Mouse (Mus musculus) intestine, embryonic 16.5 days (tissue): ENCODE measurements around the gene Chst10. TPM values are rescaled to one million over a fixed set of nuclear protein-coding genes. Genes with fewer than 3 reads are reported as not detected.

Source experiments
- ATAC-seq: fragments of 200-750 bp; cut with Nextera tagmentation; 2 replicates; pipeline ENCODE4 v1.8.0; 2017; ENCODE audit warnings: moderate TSS enrichment, moderate library complexity
- H3K27ac ChIP-seq: fragments of 300-500 bp; sonication (generic); 2 replicates; pipeline ENCODE4 v1.5.1; 2014; ENCODE audit warnings: mild to moderate bottlenecking, low read length
- H3K27me3 ChIP-seq: fragments of 300-500 bp; sonication (generic); replicated peaks from 2 replicates; pipeline ENCODE4 v1.6.1; 2014; ENCODE audit warnings: low read length, control low read depth, mixed read lengths; ENCODE audit not compliant: control insufficient read depth, insufficient read depth
- H3K36me3 ChIP-seq: fragments of 300-500 bp; sonication (generic); 2 replicates; pipeline ENCODE4 v1.6.1; 2014; ENCODE audit warnings: low read length, control low read depth; ENCODE audit not compliant: control insufficient read depth, insufficient read depth
- H3K4me1 ChIP-seq: fragments of 300-500 bp; sonication (generic); 2 replicates; pipeline ENCODE4 v1.6.1; 2014; ENCODE audit warnings: low read length, control low read depth, mixed read lengths; ENCODE audit not compliant: control insufficient read depth, insufficient read depth
- H3K4me2 ChIP-seq: fragments of 300-500 bp; sonication (generic); 2 replicates; pipeline ENCODE4 v1.6.1; 2014; ENCODE audit warnings: low read depth, low read length, control low read depth
- H3K4me3 ChIP-seq: fragments of 300-500 bp; sonication (generic); 2 replicates; pipeline ENCODE4 v1.5.1; 2014; ENCODE audit warnings: mild to moderate bottlenecking, low read length
- H3K9ac ChIP-seq: fragments of 300-500 bp; sonication (generic); 2 replicates; pipeline ENCODE4 v1.6.1; 2014; ENCODE audit warnings: low read depth, low read length
- H3K9me3 ChIP-seq: fragments of 300-500 bp; sonication (generic); 2 replicates; pipeline ENCODE4 v1.6.1; 2016; ENCODE audit warnings: low read length, control low read depth; ENCODE audit not compliant: control insufficient read depth
- WGBS: fragments of 180-500 bp; shearing (Covaris S2); extraction: QIAGEN DNeasy Blood & Tissue Kit; methylation state at CpG from one replicate; pipeline ENCODE4 v1.1.7; 2014; 5-methylcytosine and 5-hydroxymethylcytosine counted together
- polyA plus RNA-seq: library from polyadenylated mRNA; unstranded; fragments of >200 nt; fragmentation: Nextera tagmentation; extraction: Ambion mirVana; gene quantifications from 2 replicates; pipeline ENCODE4 v1.2.1, GENCODE M21; 2015

The Chst10 gene
- polyA plus RNA-seq, 1 experiment from 2014 or later, result 2.5 TPM

DNA sequence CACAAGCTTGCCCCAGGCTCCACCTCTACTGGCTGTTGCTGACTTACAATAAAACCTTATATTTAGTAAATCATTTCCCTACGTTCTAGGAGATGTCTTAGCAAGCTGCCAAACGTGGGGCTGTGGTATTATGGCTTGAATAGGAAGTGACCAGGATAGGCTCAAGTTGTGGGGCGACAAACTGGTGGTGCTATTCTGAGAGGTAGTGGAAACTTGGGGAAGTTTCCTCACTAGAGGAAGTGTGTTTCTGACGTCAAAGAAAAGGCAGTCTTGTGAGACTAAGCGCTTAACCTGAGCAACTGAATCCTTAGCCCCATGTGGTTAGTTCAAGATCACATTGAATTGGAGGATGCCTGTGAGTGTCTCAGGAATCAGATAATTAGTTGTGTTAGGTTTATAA lies 4.6 kb upstream of the Chst10 start:
- no peaks in the 10 kb centered on the region for H3K36me3 ChIP-seq
- ATAC-seq, result no peak
- WGBS, result 57% methylated on average over 5 of the region's 5 CpGs

GRCm38 (mm10) chr1:38893081-38893480 lies 4.9 kb downstream of the Chst10 start:
- no peak overlapping the region for H3K27ac ChIP-seq
- no peak overlapping the region for H3K9ac ChIP-seq
- no peaks in the 10 kb centered on the region for H3K9me3 ChIP-seq
- H3K4me3 ChIP-seq, result no peak overlapping the region
- H3K36me3 ChIP-seq, result no peaks in the 10 kb centered on the region
- 63% methylated on average over 5 of the region's 5 CpGs for WGBS
- no peak for ATAC-seq
- no peak overlapping the region for H3K4me2 ChIP-seq
- H3K4me1 ChIP-seq, result no peaks in the 10 kb centered on the region; the same call in 1 of the 2 replicates
- H3K27me3 ChIP-seq, result no peaks in the 10 kb centered on the region

More for the DNA sequence above, 4.6 kb upstream of the Chst10 start:
- Histone ChIP-seq H3K4me1 (peaks cover 2% of the 10 kb centered on the region; the same call in 1 of the 2 replicates), H3K4me2 (no peak overlapping the region), H3K27me3 (no peaks in the 10 kb centered on the region), H3K9me3 (no peaks in the 10 kb centered on the region), H3K4me3 (no peak overlapping the region), H3K27ac (no peak overlapping the region), H3K9ac (no peak overlapping the region)

DNA sequence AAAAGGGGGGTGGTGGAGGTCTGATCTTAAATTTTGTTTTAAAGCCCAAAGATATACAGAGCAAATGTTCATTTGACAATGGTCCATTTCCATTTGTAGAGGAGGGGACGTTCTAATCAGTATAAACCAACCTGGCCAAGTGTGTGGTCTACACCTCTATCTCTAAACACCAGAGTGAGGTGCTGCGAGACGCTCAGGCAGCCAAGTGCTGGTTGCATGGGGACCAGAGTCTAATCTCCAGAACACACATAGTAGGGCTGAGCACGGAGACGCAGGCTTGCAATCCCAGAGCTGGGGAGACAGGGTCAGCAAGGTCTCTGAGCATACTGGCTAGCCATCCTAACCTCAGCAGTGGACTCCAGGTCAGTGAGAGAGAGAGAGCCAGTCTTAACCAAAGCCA lies 6.5 kb downstream of the Chst10 start:
- H3K27ac ChIP-seq, result no peak overlapping the region
- no peak overlapping the region for H3K9ac ChIP-seq
- WGBS, result 88% methylated on average over 5 of the region's 5 CpGs
- no peak overlapping the region for H3K4me3 ChIP-seq
- no peak for ATAC-seq
- H3K27me3 ChIP-seq, result no peaks in the 10 kb centered on the region
- H3K36me3 ChIP-seq, result no peaks in the 10 kb centered on the region
- no peaks in the 10 kb centered on the region for H3K4me1 ChIP-seq
- no peak overlapping the region for H3K4me2 ChIP-seq
- H3K9me3 ChIP-seq, result no peaks in the 10 kb centered on the region

DNA sequence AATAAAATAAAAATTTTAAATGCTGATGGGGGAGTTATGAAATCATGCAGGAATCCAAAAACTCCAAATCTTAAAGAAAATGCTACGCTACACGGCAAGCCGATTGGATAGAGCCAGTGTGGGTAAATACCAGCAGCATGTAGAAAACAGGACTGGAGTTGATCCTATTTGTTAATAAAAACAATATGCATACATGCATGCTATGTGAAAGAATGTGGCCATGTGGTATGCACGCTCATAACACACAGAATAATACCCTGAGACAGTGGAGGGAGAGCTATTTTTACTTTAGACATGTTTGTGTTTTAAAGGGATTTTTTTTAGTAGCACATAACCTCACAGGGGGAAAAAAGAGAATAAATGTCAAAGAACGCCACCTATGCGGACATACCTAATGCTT lies 9.2 kb downstream of the Chst10 start:
- H3K27me3 ChIP-seq, result no peaks in the 10 kb centered on the region
- no peak overlapping the region for H3K9ac ChIP-seq
- H3K4me1 ChIP-seq, result no peaks in the 10 kb centered on the region
- H3K27ac ChIP-seq, result no peak overlapping the region
- H3K9me3 ChIP-seq, result no peaks in the 10 kb centered on the region
- H3K4me2 ChIP-seq, result no peak overlapping the region
- no peak overlapping the region for H3K4me3 ChIP-seq
- ATAC-seq, result no peak
- 92% methylated on average over 6 of the region's 6 CpGs for WGBS
- no peaks in the 10 kb centered on the region for H3K36me3 ChIP-seq

GRCm38 (mm10) chr1:38887011-38887410 lies 10.9 kb downstream of the Chst10 start:
- Histone ChIP-seq H3K27ac (no peak overlapping the region), H3K4me1 (no peaks in the 10 kb centered on the region), H3K27me3 (no peaks in the 10 kb centered on the region), H3K36me3 (no peaks in the 10 kb centered on the region), H3K9me3 (no peaks in the 10 kb centered on the region), H3K4me2 (no peak overlapping the region), H3K4me3 (no peak overlapping the region), H3K9ac (no peak overlapping the region)
- ATAC-seq, result no peak
- WGBS, result 71% methylated on average over 6 of the region's 6 CpGs

DNA sequence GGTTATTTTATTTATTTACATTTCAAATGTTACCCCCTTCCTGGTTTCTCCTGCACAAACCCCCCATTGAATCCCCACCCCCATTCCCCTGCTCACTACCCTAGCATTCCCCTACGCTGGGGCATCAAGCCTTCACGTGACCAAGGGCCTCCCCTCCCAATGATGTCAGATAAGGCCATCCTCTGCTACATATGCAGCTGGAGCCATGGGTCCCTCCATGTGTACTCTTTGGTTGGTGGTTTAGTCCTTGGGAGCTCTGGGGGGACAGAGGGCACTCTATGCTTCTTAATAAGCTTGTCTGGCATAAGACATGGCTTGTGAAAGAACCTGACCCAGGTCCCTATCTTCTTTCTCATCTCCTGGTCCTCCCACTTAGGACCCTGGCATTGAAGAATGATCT lies 11.4 kb downstream of the Chst10 start:
- Histone ChIP-seq H3K4me2 (no peak overlapping the region), H3K36me3 (no peaks in the 10 kb centered on the region), H3K4me3 (no peak overlapping the region), H3K4me1 (no peaks in the 10 kb centered on the region), H3K9me3 (no peaks in the 10 kb centered on the region), H3K27ac (no peak overlapping the region), H3K27me3 (no peaks in the 10 kb centered on the region), H3K9ac (no peak overlapping the region)
- ATAC-seq, result no peak
- 80% methylated on average over 2 of the region's 2 CpGs for WGBS

GRCm38 (mm10) chr1:38885956-38886355 lies 12.0 kb downstream of the Chst10 start:
- 65% methylated on average over 2 of the region's 2 CpGs for WGBS
- no peaks in the 10 kb centered on the region for H3K36me3 ChIP-seq
- ATAC-seq, result no peak

GRCm38 (mm10) chr1:38883766-38884165 lies 14.2 kb downstream of the Chst10 start:
- Histone ChIP-seq H3K27me3 (no peaks in the 10 kb centered on the region), H3K36me3 (no peaks in the 10 kb centered on the region), H3K9me3 (no peaks in the 10 kb centered on the region), H3K9ac (no peak overlapping the region), H3K4me2 (no peak overlapping the region), H3K4me1 (no peaks in the 10 kb centered on the region), H3K27ac (no peak overlapping the region), H3K4me3 (no peak overlapping the region)
- WGBS, result 77% methylated on average over 9 of the region's 9 CpGs
- ATAC-seq, result no peak

More at GRCm38 (mm10) chr1:38885956-38886355, 12.0 kb downstream of the Chst10 start:
- Histone ChIP-seq H3K4me3 (no peak overlapping the region), H3K4me1 (no peaks in the 10 kb centered on the region), H3K9me3 (no peaks in the 10 kb centered on the region), H3K4me2 (no peak overlapping the region), H3K27me3 (no peaks in the 10 kb centered on the region), H3K9ac (no peak overlapping the region), H3K27ac (no peak overlapping the region)

DNA sequence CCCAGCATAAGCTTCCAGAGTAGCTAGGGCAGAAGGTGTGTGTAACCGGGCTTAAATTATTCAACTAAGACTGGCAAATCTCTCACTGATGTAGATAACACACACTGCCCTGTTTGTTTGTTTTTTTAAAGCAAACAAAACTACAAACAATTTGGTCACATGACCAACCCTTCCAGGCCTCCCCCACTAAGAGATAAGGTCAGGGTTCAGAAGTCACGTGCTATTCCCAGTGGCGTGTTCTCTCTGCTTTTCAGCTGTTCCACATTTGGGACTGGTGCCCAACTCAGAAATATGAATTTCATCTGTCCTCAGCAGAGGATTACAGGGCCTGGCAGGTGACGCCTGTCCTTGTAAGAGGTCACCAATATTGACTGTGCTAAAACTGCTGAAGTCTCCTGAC lies 15.2 kb downstream of the Chst10 start:
- H3K4me1 ChIP-seq, result no peaks in the 10 kb centered on the region
- no peak for ATAC-seq
- H3K9ac ChIP-seq, result no peak overlapping the region
- H3K27ac ChIP-seq, result no peak overlapping the region
- no peak overlapping the region for H3K4me2 ChIP-seq
- H3K36me3 ChIP-seq, result no peaks in the 10 kb centered on the region
- no peak overlapping the region for H3K4me3 ChIP-seq
- H3K9me3 ChIP-seq, result no peaks in the 10 kb centered on the region
- no peaks in the 10 kb centered on the region for H3K27me3 ChIP-seq
- WGBS, result 84% methylated on average over 4 of the region's 4 CpGs

DNA sequence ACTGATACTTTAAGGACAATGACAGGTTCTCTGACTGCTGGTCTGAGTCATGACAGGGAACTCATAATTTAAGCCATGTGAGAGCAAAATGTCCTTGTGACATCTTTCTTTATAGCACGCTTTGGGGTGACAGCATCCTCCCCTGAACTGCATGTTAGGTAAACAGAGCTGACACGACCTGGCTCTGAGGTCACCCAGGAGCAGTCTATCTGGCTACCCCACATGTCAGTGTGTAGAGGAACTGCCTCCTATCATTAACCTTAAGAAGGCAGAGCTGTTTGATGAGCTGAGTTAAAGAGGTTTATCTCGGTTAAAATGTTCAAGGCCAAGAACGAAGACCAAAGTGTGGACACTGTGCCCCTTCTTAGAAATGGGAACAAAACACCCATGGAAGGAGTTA lies 16.6 kb downstream of the Chst10 start:
- no peak overlapping the region for H3K4me2 ChIP-seq
- 56% methylated on average over 4 of the region's 4 CpGs for WGBS
- ATAC-seq, result no peak
- no peaks in the 10 kb centered on the region for H3K36me3 ChIP-seq
- no peak overlapping the region for H3K27ac ChIP-seq
- no peaks in the 10 kb centered on the region for H3K27me3 ChIP-seq
- no peak overlapping the region for H3K9ac ChIP-seq
- H3K9me3 ChIP-seq, result no peaks in the 10 kb centered on the region
- no peaks in the 10 kb centered on the region for H3K4me1 ChIP-seq
- H3K4me3 ChIP-seq, result no peak overlapping the region
